Mouse (Mus musculus): Measurements from ENCODE around the gene Slc38a10.

Slc38a10 gene

DNA sequence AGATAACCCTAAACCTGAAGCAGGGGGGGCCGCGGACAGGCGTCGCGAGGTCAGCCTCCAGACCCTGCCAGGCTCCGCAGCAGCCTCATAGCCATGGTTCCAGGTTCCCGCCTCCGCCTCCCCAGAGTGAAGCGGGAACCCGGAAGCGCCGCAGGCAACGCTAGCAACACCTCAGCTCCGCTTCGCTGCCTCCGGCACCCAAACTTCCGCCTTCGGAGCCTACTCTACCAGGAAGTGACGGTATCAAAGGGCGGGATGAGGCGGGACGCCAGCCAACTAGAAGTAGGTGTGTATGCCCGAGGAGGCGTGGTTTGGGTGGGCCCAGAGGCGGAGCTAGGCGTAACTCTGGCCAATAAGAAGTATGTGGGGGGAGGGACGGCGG lies at the start of gene Slc38a10:
Slc38a10 (minus strand) TSS at position 234 of the 382 bp plus-strand sequence.
- DNase-seq (ENCODE audit: low read depth, low spot score): peak; percentile 96

DNA sequence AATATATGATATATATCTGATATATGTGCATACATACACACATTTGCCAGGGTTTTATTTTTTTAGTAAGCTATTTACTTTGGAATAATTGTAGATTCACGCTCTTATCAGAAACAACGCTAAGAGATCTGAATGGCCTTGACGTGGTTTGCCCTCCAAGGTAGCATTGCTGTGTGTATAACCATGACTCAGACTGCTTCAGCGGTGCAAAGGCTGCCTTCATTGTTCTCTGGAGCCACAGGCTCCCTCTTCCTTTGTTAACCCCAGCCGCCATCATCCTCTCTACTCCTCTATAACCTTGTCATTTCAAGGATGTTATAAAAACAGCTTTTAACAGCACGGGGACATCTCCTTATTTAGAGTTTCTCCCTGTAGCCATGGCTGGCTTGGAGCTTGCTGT lies 49.5 kb upstream of the Slc38a10 start:
- DNase-seq (ENCODE audit: low read depth, low spot score): no peak

DNA sequence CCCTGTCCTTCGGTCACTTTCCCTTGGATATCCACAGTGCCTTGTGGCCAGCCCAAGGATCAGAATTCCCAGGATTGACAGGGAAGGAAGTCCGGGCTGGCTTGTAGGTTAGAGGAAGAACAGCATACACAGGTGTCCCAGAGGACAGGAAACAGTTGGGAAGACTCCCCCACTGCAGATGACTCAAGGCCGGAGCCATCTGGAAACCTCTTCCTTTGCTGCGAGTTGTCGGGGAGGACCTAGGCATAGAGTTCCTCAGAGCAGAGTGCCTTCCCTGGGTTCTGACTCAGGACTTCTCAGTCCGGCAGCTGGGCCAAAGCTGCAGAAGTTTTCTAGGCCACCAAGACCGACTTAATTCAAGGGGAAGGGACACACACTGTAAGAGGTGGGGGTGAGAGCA lies 48.6 kb upstream of the Slc38a10 start:
- no peak for DNase-seq (ENCODE audit: low read depth, low spot score)

DNA sequence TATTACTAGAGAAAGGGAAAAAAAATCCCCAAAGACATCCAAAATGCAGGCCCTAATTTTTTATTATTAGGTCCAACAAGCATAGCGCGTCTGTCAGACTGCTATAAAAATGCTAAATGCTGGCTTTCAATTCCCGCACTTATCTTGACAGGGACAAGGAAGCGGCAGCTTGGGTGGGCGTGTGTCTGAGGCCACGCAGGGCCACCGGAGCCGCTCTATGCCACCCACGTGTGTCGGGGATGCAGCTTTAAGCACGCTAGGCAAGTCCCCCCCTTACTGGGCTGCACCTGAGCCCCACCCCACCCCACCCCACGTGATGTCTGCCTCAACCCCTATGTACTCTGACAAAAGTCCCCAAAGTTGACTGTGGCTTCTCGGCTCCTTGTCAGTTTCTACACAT lies 47.7 kb upstream of the Slc38a10 start:
- no peak for DNase-seq (ENCODE audit: low read depth, low spot score)

DNA sequence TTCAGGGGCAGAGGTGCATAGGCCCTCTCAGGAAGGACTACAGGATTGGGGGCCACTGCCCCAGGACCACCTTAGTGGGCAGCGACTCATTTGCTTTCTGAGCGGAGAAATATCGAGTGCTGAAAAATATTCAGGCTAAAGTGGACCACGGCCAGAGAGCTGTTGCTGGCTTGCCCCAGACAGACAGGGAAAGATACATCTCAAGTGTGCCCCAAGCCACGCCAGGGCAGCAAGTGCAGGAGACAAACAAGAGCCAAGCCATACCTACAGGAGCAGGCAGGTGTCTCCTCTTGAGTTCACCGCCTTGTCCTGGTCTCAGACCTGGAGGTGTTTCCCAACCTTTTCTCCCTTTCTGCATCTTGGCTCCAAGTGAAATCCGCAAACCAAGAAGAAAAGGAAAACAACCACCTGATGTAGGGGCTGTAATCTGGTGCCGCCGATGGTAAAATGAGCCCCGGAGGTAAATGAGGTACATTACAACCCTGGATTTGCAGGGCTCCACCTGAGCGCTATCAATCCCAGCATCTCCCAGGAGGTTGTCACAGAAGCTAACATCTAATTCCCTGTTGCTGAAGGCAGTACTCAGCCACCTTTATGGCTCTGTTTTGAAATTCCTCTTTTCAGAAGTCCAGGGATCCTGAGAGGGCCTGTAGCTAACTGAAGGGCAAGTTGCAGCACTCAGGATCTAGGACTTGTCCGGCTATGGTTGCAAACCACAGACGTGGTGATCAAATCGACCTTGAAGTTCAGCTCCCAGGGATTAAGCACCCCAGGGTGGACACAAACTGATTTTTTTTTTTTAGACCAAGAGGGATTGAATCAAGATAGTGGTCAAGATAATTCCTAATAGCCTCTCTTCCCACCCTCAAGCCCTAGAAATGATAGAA lies 39.6 kb upstream of the Slc38a10 start:
- DNase-seq (ENCODE audit: low read depth, low spot score): no peak

DNA sequence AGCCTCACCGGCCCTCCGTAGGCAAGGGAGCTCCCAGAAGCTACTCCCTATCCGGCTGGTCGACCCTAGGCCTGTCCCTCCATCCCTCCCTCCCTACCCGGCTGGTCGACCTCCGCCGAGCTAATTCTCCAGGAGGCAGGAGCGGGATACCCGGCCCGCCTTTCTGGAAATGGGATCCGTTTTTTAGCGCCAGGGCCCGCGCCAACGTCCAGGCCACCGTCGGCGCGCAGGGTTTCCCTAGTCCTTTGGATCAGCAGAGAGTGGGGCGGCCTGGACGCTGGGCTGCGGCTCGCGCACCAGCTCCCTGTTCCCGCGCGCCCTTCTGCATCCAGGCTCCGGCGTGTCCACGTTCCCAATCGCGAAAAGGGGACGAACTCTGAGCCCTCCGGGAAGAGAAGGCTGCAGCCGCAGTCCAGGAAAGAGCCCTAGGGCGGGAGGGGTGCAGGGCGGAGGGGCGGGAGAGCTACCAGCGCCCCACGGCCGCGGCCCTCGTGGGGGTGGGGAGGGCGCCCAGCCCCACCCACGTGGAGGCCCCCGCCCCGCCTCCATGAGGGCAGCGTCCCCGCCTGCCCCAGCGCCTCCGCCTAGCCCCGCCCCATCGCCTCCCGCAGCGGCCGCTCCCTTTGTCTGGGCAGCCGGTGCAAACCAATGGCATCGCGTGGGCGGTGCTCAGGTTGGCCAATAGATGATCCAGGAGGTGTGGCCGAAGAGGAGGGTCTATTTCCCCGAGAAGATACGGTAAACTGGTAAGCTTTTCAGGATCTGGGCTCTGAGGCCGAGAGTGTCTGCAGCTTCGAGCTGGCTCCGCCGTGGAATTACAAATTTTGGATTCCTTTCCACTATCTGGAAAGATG lies 38.5 kb upstream of the Slc38a10 start:
- DNase-seq (ENCODE audit: low read depth, low spot score): peak; percentile 28

DNA sequence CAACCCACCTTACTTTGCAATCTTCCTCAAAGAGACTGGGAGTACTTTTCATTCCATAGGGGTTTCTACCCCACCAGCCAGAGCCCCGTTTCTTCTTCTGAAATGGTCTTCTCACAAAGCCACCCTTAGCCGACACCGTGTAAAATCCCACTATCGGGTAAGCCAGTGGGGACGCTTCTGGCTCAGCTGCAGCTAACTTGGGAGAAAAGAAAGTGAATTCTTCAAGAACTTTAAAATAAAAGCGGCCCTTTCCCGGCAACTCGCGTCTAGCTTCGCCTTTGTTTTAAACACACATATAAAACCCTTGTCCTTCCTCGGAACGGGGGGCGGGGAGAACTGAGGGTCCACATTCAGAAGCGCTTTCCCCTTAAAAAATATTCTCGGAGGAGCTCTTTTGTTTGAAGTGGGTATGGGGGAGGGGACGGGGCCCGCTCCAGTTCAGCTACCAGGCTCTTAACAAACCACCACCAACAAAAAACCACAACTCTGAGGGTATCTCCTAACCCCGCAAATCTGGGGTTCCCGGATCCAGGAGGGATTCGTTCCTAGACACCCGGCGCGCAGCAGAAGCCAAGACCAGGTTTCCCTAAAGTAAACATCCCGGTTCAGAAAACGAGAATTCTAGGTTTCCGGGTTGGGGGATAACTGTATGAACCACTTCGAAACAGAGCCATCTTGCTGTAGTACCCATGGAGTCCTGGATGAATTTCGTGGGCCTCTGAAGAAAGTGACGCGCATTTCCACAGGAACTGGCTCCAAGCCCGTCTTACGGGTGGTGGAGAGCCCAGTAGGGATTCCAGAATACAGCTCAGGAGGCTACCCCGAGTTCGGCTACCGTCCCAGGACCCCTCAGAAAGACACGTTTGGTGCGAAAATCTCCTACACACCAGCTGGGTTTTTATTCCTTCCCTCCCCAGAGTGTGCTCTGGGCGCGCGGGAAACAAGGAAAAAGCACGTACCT lies 37.6 kb upstream of the Slc38a10 start:
- no peak for DNase-seq (ENCODE audit: low read depth, low spot score)

DNA sequence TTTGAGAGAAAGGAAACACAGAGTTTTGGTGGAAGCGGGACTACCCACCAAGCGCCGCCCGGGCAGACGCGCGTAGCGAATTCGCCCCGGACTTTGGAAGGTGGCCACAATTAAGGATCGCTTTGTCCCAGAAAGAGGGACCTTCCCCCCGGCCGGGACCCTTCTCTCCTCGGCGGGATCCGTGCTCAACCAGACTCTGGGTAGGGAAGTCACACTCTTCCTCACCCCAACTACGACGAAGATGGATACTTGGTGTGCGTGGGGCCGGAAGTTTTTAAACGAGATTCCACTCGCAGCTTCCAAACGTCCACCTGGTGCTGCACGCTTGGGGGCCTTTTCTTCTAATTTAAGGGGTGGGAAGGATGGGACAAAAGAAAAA lies 36.9 kb upstream of the Slc38a10 start:
- no peak for DNase-seq (ENCODE audit: low read depth, low spot score)

DNA sequence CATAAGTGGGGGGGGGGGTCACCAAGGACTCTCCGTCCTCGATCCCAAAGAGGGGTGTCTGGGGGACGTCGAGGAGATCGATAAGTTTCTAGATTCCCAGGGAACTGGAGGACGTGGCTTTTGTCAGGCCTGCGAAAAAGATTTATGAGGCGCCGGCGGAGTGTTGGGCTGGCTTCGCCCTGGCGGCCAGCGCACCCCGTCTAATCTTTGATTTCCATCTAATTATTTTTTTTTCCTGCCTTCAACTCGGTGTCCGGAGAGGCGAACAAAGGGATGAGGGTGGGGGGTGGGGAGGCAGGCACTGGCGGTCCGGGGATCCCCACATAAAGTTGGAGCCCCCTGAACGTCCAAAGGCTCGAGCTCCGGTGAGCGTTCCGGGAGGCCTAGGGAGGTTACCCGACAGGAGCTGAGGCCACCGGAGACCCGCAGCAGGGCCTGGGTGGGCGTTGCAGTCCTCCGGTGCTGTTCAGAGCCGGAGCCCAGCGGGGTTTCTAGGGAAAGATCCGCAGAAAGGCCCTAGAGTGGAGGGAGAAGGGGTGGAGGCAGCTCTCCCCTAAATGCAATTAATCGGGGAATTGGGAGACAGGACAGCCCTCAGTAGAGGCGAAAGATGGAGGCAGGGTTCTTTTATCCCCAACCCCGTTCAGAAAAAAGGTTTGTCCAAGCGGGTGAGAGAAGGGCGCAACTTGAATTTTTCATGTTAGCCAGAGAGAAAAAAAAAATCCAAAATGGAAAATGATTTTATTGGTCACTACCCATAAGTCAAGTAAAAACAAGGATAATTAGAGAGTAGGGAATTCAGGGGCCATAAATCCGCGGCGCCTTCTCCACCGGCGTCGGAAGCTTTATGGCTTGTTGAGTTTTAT lies 36.3 kb upstream of the Slc38a10 start:
- no peak for DNase-seq (ENCODE audit: low read depth, low spot score)

DNA sequence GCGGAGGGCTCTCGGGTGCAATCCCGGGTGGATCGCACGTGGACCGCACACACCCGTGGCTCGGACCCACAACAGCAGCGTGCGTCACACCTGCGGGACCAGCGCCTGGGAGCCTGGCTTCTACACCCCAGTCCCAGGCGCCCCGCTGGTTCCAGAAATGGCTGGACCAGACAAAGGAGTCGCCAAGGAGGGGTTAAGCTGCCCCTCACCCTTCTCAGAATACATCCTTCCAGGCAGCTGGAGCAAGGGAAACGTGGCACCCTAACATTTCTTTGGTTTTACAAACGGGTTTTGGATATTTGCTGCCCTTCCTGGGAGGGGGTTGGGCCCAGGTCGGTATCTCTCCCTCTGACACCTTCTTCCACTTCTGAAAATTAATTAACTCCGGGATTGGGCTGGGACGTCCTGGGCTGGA lies 35.7 kb upstream of the Slc38a10 start:
- DNase-seq (ENCODE audit: low read depth, low spot score): no peak

DNA sequence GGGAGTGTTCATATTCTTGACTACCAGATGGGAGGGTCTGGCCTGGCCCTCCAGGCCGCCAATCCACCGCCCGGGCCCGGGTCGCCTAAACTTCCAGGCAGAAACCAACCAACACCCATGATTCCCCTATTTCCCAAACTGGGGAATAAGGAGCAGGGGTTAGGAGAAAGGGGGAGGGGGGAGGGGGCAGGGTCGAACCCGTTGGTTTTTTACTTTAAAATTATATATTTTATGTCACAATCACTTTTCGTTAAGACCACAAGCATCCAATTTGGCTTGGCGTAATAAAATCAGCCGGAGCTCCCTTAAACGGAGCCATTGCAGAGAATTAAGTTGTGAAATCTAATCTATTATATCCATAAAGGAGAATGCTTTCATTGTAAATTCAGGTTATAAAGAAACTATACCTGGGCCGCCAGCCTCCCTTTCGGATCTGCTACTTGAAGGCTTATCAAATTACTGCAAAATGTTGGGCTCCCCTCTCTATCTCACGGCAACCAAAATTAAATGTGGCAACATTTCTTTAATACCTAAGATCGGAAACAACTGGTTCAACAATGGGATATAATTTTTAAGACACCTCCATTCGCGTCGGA lies 35.1 kb upstream of the Slc38a10 start:
- no peak for DNase-seq (ENCODE audit: low read depth, low spot score)

DNA sequence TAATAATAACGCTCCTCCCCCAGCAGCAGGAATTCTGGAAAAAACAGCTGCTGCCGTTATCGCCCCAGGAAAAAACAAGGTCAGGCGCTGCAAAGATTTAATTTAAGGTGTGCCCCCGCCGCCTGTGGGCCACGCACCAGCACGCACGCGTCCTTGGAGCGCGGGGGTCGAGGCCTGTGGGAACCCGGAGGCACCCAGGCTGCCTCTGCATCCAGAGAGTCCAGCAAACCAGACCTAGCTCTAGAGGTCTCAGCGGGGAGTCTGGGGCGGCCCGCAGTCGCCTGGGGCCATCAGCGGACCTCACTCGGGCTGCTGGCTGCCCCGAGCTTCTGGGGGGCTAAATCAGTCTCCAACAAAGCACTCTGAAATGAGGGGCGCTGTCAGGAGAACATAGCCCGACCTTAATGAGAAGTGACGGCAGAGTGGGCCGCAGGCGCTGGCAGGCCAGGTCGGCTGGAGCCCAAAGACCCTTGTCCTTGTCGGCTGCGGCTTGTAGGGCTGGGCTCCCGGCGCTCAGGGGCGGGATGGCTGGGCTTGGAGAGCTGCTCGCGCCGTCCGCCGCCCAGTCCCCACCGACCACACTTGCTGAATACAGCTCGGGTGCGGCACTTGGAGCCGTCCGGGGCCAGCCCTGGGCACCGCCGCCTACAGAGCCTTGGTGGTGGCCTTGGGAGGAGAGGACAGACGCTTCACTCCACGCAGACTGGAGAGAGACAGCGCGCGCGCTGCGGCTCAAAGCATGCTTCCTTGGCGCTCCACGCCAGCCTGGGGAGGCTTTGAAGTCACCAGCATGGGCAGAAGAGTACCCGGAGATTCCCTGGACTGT lies 34.4 kb upstream of the Slc38a10 start:
- DNase-seq (ENCODE audit: low read depth, low spot score): no peak

DNA sequence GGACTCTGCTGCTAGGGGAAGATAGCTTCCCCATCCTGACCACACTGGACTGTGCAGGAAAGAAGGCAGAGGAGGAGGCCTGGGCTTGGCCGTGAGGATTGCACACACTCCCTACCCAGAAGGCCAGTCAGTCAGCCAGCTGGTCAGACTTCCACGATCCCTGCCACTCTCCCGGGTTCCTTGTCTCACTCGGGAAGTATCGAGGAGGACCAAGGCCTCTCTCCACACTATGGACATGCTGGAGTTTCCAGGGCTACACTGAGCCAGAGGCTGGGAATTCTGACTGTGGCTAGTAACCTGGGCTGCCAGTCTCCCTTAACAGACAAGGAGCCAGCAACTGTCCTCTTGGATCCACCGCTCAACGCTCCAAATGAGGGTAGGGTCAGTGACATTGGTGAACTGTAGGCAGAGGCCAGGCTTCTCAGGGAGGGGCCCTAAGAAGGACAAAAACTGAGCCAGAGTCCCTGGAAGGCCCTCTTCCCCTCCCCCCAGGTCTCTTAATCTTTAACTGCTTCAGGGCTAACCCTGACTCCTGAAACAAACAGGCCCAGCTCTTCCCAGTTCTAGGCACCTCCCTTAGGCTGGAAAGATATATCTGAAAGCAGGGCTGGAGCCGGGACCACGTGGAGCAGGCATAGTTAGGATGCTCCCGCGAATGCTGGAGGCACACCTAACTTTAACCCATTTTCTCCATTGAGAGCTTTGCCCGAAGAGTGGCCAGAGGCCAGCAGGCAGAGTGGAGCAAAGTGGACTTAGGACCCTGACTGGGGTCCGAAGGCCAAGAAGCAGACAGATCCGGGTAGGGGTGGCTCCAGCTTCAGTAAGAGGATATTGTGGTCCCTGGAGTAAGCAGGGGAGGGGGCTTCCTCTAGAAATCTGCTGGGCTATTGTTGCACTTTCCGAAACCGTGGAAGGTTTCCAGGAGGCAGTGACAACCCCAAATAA lies 33.5 kb upstream of the Slc38a10 start:
- no peak for DNase-seq (ENCODE audit: low read depth, low spot score)

DNA sequence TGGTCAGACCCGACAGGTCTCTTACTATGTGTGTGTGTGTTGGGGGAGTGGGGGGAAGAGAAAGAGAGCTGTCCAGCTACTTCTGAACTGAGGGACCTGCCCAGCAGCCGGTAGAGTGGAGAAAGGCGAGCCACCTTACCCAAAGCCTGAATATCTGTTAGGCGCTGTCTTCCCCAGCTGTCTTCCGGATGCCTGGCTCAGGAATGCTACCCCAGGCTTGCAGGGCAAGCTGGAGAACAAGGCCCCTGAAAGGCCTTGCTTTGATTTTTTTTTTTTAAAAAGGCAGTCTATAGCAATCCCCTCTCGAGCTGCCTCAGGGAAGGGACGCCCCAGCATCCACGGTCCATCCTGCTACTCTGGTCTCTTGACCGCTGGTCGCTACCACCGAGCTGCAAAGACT lies 32.6 kb upstream of the Slc38a10 start:
- DNase-seq (ENCODE audit: low read depth, low spot score): no peak

DNA sequence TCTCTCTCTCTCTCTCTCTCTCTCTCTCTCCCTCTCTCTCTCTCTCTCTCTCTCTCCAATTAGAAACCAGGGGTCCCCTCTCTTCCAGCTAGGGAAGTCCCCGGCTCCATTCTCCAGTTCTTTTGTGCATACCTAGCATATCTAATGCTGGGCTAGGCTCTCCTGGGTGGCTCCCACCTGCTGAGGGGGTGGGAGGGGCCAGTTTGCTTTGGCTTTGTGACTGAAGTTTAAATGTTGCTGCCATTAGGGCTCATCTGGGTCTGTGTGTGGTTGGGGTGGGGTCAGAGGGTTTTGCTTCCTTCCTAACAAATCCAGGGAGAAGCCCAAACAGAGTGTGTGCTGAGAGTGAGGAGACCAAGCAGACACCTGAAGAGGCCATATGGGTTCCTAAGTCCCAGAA lies 32.0 kb upstream of the Slc38a10 start:
- no peak for DNase-seq (ENCODE audit: low read depth, low spot score)

DNA sequence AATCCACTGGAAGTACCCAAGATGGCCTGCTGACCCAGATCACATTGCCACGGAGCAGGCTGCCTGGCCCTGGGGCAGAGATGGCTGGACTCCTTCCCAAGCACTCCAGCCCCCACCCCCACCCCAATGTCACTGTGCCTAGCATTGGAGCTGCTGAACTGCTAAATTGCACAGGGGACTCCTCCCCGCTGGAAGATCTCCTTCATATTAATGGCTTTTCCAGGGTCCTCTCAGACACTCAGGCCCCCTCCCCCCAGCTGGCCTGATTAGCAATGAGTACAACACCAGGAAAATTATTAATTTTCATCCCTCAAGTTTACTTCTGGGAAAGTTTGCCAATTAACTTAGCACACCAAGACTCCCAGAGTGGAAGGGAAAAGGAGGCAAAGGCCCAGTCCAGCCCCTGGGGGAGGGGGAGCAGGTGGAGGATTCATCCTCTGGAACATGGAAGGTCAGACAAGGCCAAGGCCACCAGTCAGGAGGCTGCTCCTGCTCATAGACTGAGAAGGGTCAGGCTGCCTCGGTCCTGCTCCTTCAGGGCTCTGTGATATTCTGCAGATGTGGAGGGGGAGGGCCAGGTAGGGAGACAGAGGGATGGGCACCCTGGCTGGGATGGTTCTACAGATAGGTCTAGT lies 31.4 kb upstream of the Slc38a10 start:
- DNase-seq (ENCODE audit: low read depth, low spot score): no peak

DNA sequence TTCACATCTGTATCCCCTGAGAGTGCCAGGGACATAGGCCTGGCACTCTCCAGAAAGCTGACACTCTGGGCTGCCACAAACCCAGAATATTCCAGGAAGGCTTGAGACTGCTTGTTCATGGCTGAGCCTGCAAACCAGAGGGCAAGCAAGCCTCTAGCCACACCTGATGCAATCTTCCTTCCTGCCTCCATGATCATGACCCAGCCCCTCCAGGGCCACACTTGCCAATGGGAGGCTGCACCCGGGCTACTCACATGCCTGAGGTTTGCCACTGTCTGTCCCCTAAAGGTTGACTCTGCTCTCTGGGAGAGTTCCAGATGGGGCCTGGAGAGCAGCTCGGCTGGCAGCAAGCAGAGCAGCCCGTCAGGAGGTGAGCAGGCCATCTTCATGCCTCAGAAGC lies 30.2 kb upstream of the Slc38a10 start:
- DNase-seq (ENCODE audit: low read depth, low spot score): no peak

DNA sequence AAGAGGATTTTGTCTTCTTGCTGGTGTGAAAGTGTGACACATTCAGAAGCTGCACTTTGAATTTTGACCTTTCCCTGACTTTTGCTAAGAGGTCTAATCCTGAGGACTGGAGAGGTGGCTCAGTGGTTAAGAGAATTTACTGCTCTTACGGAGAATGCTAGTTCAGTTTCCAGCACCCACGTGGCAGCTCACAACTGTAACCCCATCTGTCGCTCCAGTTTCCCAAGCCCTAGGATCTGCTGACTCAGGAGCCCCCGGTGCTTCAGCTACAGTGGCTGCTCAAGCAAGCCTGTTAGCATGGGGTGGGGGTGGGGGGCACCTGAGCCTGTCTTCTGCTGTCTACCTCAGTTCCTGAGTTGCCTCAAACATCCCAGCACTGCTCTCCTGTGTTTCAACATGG lies 28.2 kb upstream of the Slc38a10 start:
- DNase-seq (ENCODE audit: low read depth, low spot score): no peak
